Mouse (Mus musculus) liver, embryonic 14.5 days (tissue): ENCODE measurements around the gene Entpd5. TPM values are rescaled to one million over a fixed set of nuclear protein-coding genes. Genes with fewer than 3 reads are reported as not detected.

Experiments used
- ATAC-seq: fragments of 200-750 bp; cut with Nextera tagmentation; 2 replicates; pipeline ENCODE4 v1.8.0; 2017; ENCODE audit warnings: moderate number of reproducible peaks, mild to moderate bottlenecking, moderate library complexity; ENCODE audit not compliant: insufficient read depth
- DNase-seq, 3 experiments: peaks; one replicate each; pipeline ENCODE4 v3.0.0-alpha.2; 2012 to 2013; ENCODE audit warnings: low read depth in 3 of 3, low spot score in 3 of 3
- H3K27ac ChIP-seq: fragments of 300-500 bp; sonication (generic); 2 replicates; pipeline ENCODE4 v1.5.1; 2014; ENCODE audit warnings: moderate library complexity, mild to moderate bottlenecking, control low read depth, inconsistent platforms
- H3K27me3 ChIP-seq: fragments of 300-500 bp; sonication (generic); 2 replicates; pipeline ENCODE4 v1.6.1; 2014; ENCODE audit warnings: mild to moderate bottlenecking, low read length, moderate library complexity; ENCODE audit not compliant: control insufficient read depth, insufficient read depth
- H3K36me3 ChIP-seq: fragments of 300-500 bp; sonication (generic); replicated peaks from 2 replicates; pipeline ENCODE4 v1.6.1; 2014; ENCODE audit warnings: low read depth; ENCODE audit not compliant: control insufficient read depth, insufficient read depth
- H3K4me1 ChIP-seq, 2 experiments: fragments of 200-500 bp in 1 of 2; fragments of 300-500 bp in 1 of 2; sonication (generic) in 1 of 2; replicated peaks; 2 replicates each; pipeline ENCODE4 v1.6.1; 2012 to 2014; ENCODE audit warnings: antibody characterized with exemption in 1 of 2, inconsistent platforms in 1 of 2, low read length in 1 of 2; ENCODE audit not compliant: control insufficient read depth in 2 of 2, insufficient read depth in 2 of 2
- H3K4me2 ChIP-seq: fragments of 300-500 bp; sonication (generic); 2 replicates; pipeline ENCODE4 v1.6.1; 2014; ENCODE audit warnings: low read depth, mild to moderate bottlenecking, control low read depth, moderate library complexity
- H3K4me3 ChIP-seq, 2 experiments: fragments of 200-500 bp in 1 of 2; fragments of 300-500 bp in 1 of 2; sonication (generic) in 1 of 2; 2 replicates each; pipeline ENCODE4 v1.5.1; 2012 to 2014; ENCODE audit warnings: low read depth in 2 of 2, low read length in 2 of 2, mild to moderate bottlenecking in 2 of 2, control low read depth in 1 of 2, inconsistent platforms in 1 of 2, moderate library complexity in 1 of 2; ENCODE audit not compliant: insufficient read depth in 1 of 2
- H3K9ac ChIP-seq: fragments of 300-500 bp; sonication (generic); replicated peaks from 2 replicates; pipeline ENCODE4 v1.6.1; 2014; ENCODE audit warnings: mild to moderate bottlenecking, control low read depth, moderate library complexity
- H3K9me3 ChIP-seq: fragments of 300-500 bp; sonication (generic); 2 replicates; pipeline ENCODE4 v1.6.1; 2016; ENCODE audit warnings: low read length, mixed read lengths; ENCODE audit not compliant: control insufficient read depth
- CTCF ChIP-seq: IDR thresholded peaks from 2 replicates; pipeline ENCODE4 v1.5.1; 2016; ENCODE audit warnings: antibody characterized with exemption, low read depth, control low read depth
- EP300 ChIP-seq: IDR thresholded peaks from 2 replicates; pipeline ENCODE4 v1.6.1; 2016; ENCODE audit warnings: antibody characterized with exemption, low read depth
- WGBS: fragments of 180-500 bp; shearing (Covaris S2); extraction: QIAGEN DNeasy Blood & Tissue Kit; methylation state at CpG from one replicate; pipeline ENCODE4 v1.1.7; 2014; ENCODE audit not compliant: insufficient replicate concordance; 5-methylcytosine and 5-hydroxymethylcytosine counted together
- polyA plus RNA-seq, 2 experiments: library from polyadenylated mRNA; depleted of rRNA in 1 of 2; stranded (reverse) in 1 of 2; unstranded in 1 of 2; fragments of >200 nt; fragmentation: Nextera tagmentation in 1 of 2; extraction: Ambion mirVana in 1 of 2; gene quantifications; 2 replicates each; pipeline versions ENCODE4 v1.2.1 to v1.2.3; 2012 to 2014

Entpd5 gene
- polyA plus RNA-seq, 2 experiments = 4.9 to 10.2 TPM

DNA sequence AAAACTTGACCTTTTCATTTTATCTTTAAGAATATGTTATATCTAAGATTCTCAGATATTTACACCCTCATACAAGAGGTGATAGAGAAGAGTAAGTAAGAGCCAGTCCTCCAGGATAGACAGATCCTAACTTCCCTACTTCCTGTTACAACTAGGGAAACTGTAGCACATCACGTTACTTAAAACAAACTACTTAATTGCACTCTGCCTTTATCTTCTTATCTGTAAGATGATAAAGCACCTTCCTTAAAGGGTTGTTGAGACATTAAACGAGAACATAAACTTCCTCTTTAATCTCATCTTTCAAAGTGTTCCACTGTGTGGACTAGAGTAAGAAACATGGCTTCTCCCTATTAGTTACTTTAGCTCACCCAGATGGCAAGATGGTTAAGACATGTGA, 29.9 kb upstream of the Entpd5 start:
- Histone ChIP-seq H3K4me1 (no peaks in the 10 kb centered on the region), H3K27me3 (no peaks in the 10 kb centered on the region), H3K27ac (no peak overlapping the region), H3K9ac (no peak overlapping the region), H3K4me3 (no peak overlapping the region), H3K4me2 (no peak overlapping the region), H3K36me3 (no peaks in the 10 kb centered on the region), H3K9me3 (no peaks in the 10 kb centered on the region)
- TF ChIP-seq CTCF (no peak), EP300 (no peak)
- DNase-seq = no peak
- ATAC-seq = no peak
- 27% methylated on average over 2 of the region's 2 CpGs for WGBS

GRCm38 (mm10) chr12:84429825-84430224, 21.0 kb upstream of the Entpd5 start:
- DNase-seq (no peak), ATAC-seq (no peak)
- no peak overlapping the region for H3K4me2 ChIP-seq
- H3K36me3 ChIP-seq = no peaks in the 10 kb centered on the region; the same call in 1 of the 2 replicates
- no peak overlapping the region for H3K27ac ChIP-seq
- no peaks in the 10 kb centered on the region for H3K9me3 ChIP-seq
- H3K4me3 ChIP-seq = no peak overlapping the region
- H3K27me3 ChIP-seq = no peaks in the 10 kb centered on the region
- no peak overlapping the region for H3K9ac ChIP-seq
- H3K4me1 ChIP-seq = no peaks in the 10 kb centered on the region
- 79% methylated on average over 2 of the region's 2 CpGs for WGBS
- no peak for TF ChIP-seq CTCF
- no peak for TF ChIP-seq EP300

- Histone ChIP-seq H3K27me3 (no peaks in the 10 kb centered on the region), H3K27ac (no peak overlapping the region), H3K36me3 (no peaks in the 10 kb centered on the region), H3K4me3 (no peak overlapping the region), H3K4me1 (no peaks in the 10 kb centered on the region), H3K9ac (no peak overlapping the region), H3K9me3 (no peaks in the 10 kb centered on the region), H3K4me2 (no peak overlapping the region)
- TF ChIP-seq EP300 = no peak
- TF ChIP-seq CTCF = no peak
- ATAC-seq (no peak), DNase-seq (no peak)
- WGBS = 50% methylated on average over 3 of the region's 3 CpGs
Observed at GRCm38 (mm10) chr12:84423990-84424389, 15.2 kb upstream of the Entpd5 start.

DNA sequence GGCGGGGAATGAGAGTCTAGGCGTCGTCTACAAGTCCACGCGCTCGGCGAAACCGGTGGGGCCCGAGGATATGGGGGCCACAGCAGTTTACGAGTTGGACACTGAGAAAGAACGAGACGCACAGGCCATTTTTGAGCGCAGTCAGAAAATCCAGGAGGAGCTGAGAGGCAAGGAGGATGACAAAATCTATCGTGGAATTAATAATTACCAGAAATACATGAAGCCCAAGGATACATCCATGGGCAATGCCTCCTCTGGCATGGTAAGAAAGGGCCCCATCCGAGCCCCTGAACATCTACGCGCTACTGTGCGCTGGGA, 8.7 kb upstream of the Entpd5 start:
- ATAC-seq (no peak), DNase-seq (no peak)
- peaks cover 4 to 7% of the 10 kb centered on the region in 2 experiments for H3K4me1 ChIP-seq
- TF ChIP-seq CTCF (no peak), EP300 (no peak)
- peak overlapping the region; percentile 93 for H3K27ac ChIP-seq
- H3K9me3 ChIP-seq = no peaks in the 10 kb centered on the region
- 34% methylated on average over 18 of the region's 18 CpGs for whole genome bisulfite sequencing
- H3K36me3 ChIP-seq = no peaks in the 10 kb centered on the region
- no peaks in the 10 kb centered on the region for H3K27me3 ChIP-seq
- H3K9ac ChIP-seq = peak overlapping the region; percentile 96
- H3K4me3 ChIP-seq = peak overlapping the region; percentile 81 to 85
- peak overlapping the region; percentile 76 for H3K4me2 ChIP-seq

DNA sequence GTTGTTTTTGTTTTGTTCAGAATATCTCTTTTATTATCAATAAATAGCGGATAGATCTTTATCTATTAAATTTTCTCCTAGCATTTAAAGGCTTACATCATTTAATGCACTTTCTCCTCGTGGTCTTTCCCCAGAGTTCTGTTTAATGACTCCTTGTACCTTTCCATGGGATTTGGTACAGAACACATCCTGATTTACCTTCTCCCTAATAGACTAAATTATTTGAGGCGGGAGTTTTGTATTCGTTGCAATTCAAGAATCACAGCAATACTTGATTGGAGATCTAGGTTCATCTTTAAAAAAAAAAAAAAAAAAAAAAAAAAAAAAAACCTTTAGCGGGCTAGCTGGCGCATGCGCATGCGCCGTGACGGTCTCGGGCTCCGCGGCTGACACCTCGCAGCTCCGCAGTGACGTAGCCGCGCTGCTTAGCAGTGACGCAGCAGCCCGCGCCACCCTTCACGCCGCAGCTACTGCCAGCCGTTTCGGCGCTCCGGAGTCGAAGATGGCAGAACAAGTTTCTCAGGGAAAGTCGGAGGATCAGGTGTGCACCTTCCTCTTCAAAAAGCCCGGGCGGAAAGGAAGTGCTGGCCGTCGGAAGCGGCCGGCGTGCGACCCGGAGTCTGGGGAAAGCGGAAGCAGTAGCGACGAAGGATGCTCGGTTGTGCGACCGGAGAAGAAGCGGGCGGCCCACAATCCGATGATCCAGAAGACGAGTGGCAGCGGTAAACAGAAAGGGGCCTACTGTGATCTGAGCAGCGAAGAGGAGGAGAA, 8.2 kb upstream of the Entpd5 start, which contains the start of gene Rnf113a2:
TSS of gene Rnf113a2 (plus strand) at position 363 of the 771 bp plus-strand sequence.
- Histone ChIP-seq H3K36me3 (no peaks in the 10 kb centered on the region), H3K9ac (peak within 1 kb of the TSS; percentile 96), H3K4me2 (peak within 1 kb of the TSS; percentile 76), H3K9me3 (no peaks in the 10 kb centered on the region), H3K27me3 (no peaks in the 10 kb centered on the region), H3K27ac (peak within 1 kb of the TSS; percentile 93), H3K4me1 (peaks cover 4 to 7% of the 10 kb centered on the region in 2 experiments), H3K4me3 (peak within 1 kb of the TSS; percentile 81 to 85)
- DNase-seq = peak; percentile 82
- ATAC-seq = peak; percentile 97
- WGBS = 2% methylated on average over 50 of the region's 50 CpGs
- TF ChIP-seq EP300 (no peak), CTCF (no peak)
